Mouse (Mus musculus): ENCODE data around the gene Cacnb2.

The Cacnb2 gene

DNA sequence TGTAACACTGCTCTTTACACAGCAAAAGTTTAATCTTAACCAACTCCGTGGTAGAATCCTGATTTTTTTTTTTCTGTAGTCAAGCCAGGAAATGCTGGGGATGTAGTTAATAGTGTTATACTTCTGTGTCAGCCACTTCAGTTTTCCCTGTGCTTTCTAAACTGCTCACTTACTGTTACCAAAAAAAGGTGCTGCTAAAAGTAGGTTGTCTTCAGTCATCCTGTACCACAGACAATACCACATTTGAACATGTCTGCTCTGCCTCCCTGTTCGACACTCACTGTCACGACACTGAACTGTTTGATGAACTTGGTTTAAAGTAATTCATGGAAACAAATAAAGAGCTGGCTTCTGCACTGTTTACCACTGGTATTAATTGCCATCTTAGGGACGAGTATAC lies 385.6 kb downstream of the Cacnb2 start:
- in situ Hi-C loops (cut with MboI), result no loop called here

DNA sequence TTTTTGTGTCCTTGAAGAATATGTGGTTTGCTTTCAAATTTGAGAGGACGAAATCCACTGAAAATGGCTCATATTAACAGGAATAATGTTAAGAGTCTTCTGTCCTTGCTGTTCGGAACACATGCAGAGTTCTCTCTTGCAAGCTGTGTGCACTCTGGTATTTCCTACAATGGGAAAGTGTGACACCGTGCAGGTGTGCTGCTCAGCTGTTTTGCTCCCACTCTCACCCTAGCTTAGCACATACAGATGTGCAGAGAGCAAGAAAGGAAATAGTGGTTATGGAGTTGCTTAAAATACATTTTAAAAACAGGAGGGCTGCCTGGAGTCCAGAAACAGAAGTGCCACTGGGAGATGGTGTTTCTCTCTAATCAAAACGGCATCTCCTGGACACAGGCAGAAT lies 386.5 kb downstream of the Cacnb2 start:
- in situ Hi-C loops (cut with MboI), result no loop called here

GRCm38 (mm10) chr2:14992531-14992930 lies 389.6 kb downstream of the Cacnb2 start:
- in situ Hi-C loops (cut with MboI), result no loop called here

DNA sequence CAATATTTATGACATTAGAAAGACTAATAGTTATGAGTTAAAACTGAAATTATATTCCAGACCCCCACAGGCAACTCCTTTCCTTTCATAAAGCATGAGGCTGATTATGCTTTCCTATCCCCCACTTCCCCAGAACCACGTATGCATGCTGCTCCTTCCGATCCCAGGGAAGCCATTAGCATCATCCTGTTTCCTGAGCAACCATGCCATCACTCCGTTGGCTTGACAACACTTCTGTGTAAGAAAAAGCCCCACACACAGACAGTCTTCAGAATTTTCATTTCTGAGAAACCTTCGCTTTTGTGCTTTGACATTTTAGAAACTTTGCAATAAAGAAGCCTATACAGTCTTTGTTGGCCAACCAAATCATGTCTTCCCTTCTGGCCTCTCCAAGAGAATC lies 393.1 kb downstream of the Cacnb2 start:
- in situ Hi-C loops (cut with MboI), result no loop called here

- in situ Hi-C loops (cut with MboI), result no loop called here
Measured at GRCm38 (mm10) chr2:14997836-14998235, 394.9 kb downstream of the Cacnb2 start.

GRCm38 (mm10) chr2:15007531-15007930 lies 404.6 kb downstream of the Cacnb2 start:
- in situ Hi-C loops (cut with MboI), result no loop called here

DNA sequence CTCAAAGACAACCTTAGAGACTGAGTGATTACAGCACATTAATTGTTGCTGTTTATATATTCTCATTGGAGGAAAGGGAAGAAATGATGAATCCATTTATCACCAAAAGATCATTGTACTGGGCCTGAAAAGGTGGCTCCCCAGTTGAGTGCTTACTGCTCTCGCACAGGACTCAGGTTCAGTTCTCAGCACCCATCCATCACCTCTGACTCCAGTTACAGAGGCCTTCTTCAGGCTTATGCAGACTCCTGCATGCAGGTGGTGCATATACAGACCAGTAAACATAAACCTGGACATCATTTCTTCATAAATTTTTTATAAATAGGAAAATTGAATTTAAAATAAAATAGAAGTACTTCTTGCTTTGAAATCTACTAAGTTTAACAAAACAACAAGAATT lies 405.2 kb downstream of the Cacnb2 start:
- in situ Hi-C loops (cut with MboI), result no loop called here

DNA sequence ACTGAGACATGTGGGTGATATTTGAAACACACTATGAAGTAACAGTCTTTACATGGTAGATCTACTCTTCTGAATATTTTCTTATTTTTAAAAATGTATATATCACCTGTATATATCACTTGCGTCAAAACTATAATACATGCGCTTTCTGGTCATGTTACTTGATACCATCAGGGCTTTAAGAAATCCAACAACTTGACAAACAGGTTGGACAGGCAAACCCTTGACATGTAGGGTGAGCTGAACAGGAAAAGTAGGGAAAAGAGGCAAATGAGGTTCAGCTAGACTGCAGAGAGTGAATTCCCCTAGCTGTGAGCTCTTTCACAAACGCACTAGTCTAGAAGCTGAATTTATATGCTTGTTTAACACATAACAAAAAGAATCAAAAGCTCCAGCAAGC lies 423.9 kb downstream of the Cacnb2 start:
- in situ Hi-C loops (cut with MboI), result no loop called here

DNA sequence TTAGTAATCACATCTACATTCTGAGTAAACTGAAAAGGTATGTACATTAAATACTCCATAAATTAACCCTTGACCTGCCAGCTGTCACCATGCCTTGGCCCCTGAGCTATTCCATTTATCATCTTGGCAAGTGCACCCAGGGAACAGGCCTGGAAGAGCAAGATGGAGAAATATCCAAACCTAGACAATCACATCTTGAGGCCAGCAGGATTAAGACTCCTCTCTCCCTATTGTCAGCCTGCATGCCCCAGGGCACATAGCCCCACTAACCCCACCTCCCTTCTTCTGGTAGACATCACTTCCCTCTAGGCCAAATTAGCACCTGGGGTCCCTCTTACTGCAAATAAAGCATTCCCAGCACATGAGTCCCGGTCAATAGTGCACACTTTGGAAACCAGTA lies 424.9 kb downstream of the Cacnb2 start:
- in situ Hi-C loops (cut with MboI), result no loop called here

All from mature B cell (primary cell).